Mouse (Mus musculus): ENCODE results near the gene 1700123O20Rik.

DNA sequence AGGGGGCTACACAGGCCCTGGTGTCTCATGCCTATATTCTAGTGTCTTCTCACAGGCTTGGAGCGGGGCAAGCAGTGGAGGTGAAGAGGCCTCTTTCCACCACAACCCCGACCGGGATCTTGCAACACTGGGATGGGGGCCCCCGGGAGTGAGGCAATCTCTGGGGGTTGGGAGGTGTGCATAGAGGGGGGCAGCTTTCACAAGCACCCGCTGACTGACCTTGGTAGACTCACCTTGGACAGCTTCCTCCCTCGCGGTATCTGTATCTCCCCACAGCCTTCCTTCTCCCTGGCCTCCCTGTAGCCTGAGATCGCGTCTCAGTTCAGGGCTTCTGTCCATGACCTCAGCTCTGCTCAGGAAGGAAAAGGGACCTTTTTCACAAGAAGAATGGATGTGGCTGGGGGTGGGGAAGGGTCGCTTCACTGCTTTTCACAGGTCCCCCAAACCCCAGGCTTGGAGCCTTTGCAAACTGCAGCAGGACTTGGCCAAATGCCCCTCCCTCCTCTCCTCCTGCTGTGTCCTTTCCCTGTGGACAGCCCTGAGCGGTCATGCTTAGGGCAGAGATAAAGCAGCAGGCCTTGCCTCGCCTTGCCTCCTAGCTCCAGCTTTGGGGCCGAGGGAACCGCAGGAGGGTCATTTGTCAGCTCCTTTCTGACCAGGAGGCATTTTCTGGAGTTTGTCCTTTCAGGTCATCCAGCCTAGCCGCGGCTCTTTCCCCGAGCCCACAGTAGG, 20.7 kb downstream of the 1700123O20Rik start:
- TF ChIP-seq CTCF (IDR thresholded peaks at IDR 0.05; ENCODE audit: insufficient read depth, low read depth, low read length), result no peak
- no peak for TF ChIP-seq POLR2A (IDR thresholded peaks at IDR 0.05; ENCODE audit: insufficient read depth, low read depth, low read length)

Data from olfactory bulb, adult 2 months (tissue).